Comparison of ENCODE assay signal across 7 mouse cellular contexts in the genomic region with DNA sequence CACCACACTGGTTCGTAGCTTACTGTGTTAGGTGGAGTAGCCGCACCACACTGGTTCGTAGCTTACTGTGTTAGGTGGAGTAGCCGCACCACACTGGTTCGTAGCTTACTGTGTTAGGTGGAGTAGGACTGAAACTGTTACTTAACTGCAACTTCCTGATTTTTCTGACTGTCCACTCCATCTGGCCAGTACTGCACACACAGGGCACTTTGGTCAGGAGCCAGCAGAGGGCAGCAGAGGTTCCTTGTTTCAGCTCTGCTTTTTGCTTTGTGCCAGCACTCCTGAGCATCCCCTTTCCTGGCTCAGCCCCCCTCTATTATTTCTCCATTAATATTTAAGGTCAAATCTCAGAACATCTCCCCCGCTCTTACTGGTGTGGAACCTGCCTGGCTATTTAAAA.
A peak's percentile ranks its signal among the peaks of the same experiment; 100 is the strongest.
DNase-seq lines count a peak whose midpoint lies in the region; ATAC-seq and TF ChIP-seq lines count a peak whose summit lies in the region.

No protein-coding gene starts in this region.

- H3K27ac ChIP-seq in heart, adult 2 months = no peak overlapping the region
- no peak overlapping the region for H3K27ac ChIP-seq in kidney, embryonic 15.5 days
- no peak overlapping the region for H3K27ac ChIP-seq in limb, embryonic 13.5 days

- intact Hi-C loops in heart, adult 2 months (cut with DNase I) = loop anchor here (1.0 kb wide), 1 partner anchor 325 kb away; no protein-coding TSS in a partner anchor

- DNase-seq in adrenal gland, postnatal 14 days = peak; percentile 85
- DNase-seq in embryo, embryonic 11.5 days (ENCODE audit: low read depth, low spot score) = peak; percentile 44
- peak; percentile 68 to 79 for DNase-seq in heart, adult 2 months
- DNase-seq in monocyte, adult 2 months (ENCODE audit: low read depth in 1 of 2, low spot score in 2 of 2) = peak; percentile 42 to 69
- DNase-seq in spleen, postnatal 36 days (ENCODE audit: low spot score in 2 of 2) = peak; percentile 56 to 63

- no peaks in the 10 kb centered on the region for H3K27me3 ChIP-seq in heart, adult 2 months (ENCODE audit: control insufficient read depth, insufficient read depth, low read length)
- no peaks in the 10 kb centered on the region for H3K27me3 ChIP-seq in kidney, embryonic 15.5 days
- H3K27me3 ChIP-seq in limb, embryonic 13.5 days = no peaks in the 10 kb centered on the region

- peak; percentile 44; the same call in 1 of the 2 replicates for TF ChIP-seq EP300 in heart, adult 2 months (IDR thresholded peaks at IDR 0.05; ENCODE audit: insufficient read depth, low read depth, low read length)

- 61% methylated on average over 6 of the region's 6 CpGs for WGBS in heart, adult 2 months
- WGBS in kidney, embryonic 15.5 days = 77% methylated on average over 6 of the region's 6 CpGs
- 76% methylated on average over 6 of the region's 6 CpGs for WGBS in limb, embryonic 13.5 days

- peak; percentile 80 for ATAC-seq in kidney, embryonic 15.5 days (replicated peaks; ENCODE audit: low FRiP score)
- ATAC-seq in limb, embryonic 13.5 days (ENCODE audit: low FRiP score, low read depth) = peak; percentile 83

- TF ChIP-seq CTCF in heart, adult 2 months (IDR thresholded peaks at IDR 0.05) = peak; percentile 81

- no peaks in the 10 kb centered on the region for H3K79me2 ChIP-seq in heart, adult 2 months (replicated peaks; ENCODE audit: control insufficient read depth, insufficient read depth, low read length)

- no peaks in the 10 kb centered on the region for H3K36me3 ChIP-seq in heart, adult 2 months (ENCODE audit: control insufficient read depth, insufficient read depth, low read length)
- H3K36me3 ChIP-seq in kidney, embryonic 15.5 days = no peaks in the 10 kb centered on the region
- no peaks in the 10 kb centered on the region for H3K36me3 ChIP-seq in limb, embryonic 13.5 days

- H3K4me3 ChIP-seq in heart, adult 2 months = no peak overlapping the region
- H3K4me3 ChIP-seq in kidney, embryonic 15.5 days (replicated peaks) = no peak overlapping the region
- no peak overlapping the region for H3K4me3 ChIP-seq in limb, embryonic 13.5 days

- H3K4me2 ChIP-seq in kidney, embryonic 15.5 days = no peak overlapping the region
- no peak overlapping the region for H3K4me2 ChIP-seq in limb, embryonic 13.5 days (replicated peaks)

- H3K9me3 ChIP-seq in kidney, embryonic 15.5 days (replicated peaks) = no peaks in the 10 kb centered on the region
- H3K9me3 ChIP-seq in limb, embryonic 13.5 days = no peaks in the 10 kb centered on the region

- H3K4me1 ChIP-seq in heart, adult 2 months (ENCODE audit: control insufficient read depth, insufficient read depth, low read length) = no peaks in the 10 kb centered on the region
- H3K4me1 ChIP-seq in kidney, embryonic 15.5 days = no peaks in the 10 kb centered on the region
- H3K4me1 ChIP-seq in limb, embryonic 13.5 days = no peaks in the 10 kb centered on the region

- no peak for TF ChIP-seq POLR2A in heart, adult 2 months (IDR thresholded peaks at IDR 0.05; ENCODE audit: insufficient read depth, low read depth, low read length)

- no peak overlapping the region for H3K9ac ChIP-seq in heart, adult 2 months (ENCODE audit: low read depth, low read length)
- H3K9ac ChIP-seq in kidney, embryonic 15.5 days = no peak overlapping the region
- H3K9ac ChIP-seq in limb, embryonic 13.5 days = no peak overlapping the region
